Mouse (Mus musculus): ENCODE measurements around the gene Dhrs3.

- TF ChIP-seq CHD2 (IDR thresholded peaks at IDR 0.05; ENCODE audit: low read depth, low read length) (no peak), HCFC1 (IDR thresholded peaks at IDR 0.05; ENCODE audit: borderline replicate concordance, insufficient read depth, low read length) (no peak)
These were observed 47.3 kb downstream of the Dhrs3 start for GRCm38 (mm10) chr4:144939847-144940411.

Measured in ES-E14 (cell line).